Mouse (Mus musculus) layer of hippocampus, postnatal 25 days (tissue): ENCODE results near the gene Cnot11. TPM values are rescaled to one million over a fixed set of nuclear protein-coding genes. Genes with fewer than 3 reads are reported as not detected.
A peak's percentile ranks its signal among the peaks of the same experiment; 100 is the strongest.

ENCODE experiments used
- DNase-seq, 2 experiments: peaks; one replicate each; pipeline ENCODE4 v3.0.0; 2022; ENCODE audit warnings: mixed read lengths in 2 of 2, low spot score in 1 of 2; ENCODE audit errors: extremely low spot score in 1 of 2
- total RNA-seq, 2 experiments: library from RNA; stranded (reverse); gene quantifications; 2 replicates each; pipeline ENCODE4 v1.2.3; 2021

Cnot11 gene
- total RNA-seq, 2 experiments from 2014 or later = 22.0 to 22.9 TPM

DNA sequence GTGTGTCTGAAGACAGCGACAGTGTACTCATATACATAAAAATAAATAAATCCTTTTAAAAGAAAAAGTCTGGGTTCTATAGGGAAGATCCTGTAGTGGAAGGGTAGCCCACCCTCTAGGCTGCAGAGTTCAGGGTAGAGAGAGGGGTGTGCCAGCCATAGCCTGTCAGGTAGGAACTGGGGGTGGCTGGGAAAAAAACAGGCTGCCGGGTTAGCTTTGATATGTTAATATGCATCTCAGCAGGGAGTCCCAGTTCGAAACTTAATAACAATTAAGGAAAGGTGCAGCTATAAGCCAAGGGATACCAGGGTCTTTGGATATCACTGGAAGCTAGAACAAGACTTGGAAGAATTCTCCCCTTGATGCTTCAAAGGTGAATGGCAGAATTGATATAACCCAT is 875 bp upstream of the Cnot11 start:
- DNase-seq = no peak

DNA sequence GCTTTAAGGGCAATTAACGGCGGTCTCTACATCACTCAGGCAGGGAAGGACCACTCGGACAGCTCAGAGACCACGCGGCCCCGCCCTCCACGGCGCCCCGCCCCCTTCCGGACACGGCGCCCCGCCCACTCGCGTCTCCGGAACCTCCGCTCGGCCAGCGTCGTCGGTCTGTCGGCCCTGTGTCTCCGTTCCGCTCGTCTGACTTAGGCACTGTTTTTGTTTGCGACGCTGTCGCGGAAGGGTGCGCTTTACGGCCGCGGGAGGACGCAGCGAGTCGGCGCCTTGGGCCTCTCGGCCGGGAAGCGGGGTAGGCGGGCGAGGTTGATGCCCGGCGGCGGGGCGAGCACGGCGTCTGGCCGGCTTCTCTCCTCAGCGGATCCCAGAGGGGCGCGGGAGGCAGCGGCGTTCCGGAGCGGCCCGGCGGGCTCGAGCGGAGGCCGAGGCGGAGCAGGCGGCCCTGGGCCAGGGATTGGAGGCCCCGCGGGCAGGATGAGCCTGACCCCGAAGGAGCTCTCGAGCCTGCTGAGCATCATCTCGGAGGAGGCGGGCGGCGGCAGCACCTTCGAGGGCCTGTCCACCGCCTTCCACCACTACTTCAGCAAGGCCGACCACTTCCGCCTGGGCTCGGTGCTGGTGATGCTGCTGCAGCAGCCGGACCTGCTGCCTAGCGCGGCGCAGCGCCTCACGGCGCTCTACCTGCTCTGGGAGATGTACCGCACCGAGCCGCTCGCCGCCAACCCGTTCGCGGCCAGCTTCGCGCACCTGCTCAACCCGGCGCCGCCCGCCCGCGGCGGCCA is 921 bp downstream of the Cnot11 start:
- peak; percentile 98 to 99 for DNase-seq

DNA sequence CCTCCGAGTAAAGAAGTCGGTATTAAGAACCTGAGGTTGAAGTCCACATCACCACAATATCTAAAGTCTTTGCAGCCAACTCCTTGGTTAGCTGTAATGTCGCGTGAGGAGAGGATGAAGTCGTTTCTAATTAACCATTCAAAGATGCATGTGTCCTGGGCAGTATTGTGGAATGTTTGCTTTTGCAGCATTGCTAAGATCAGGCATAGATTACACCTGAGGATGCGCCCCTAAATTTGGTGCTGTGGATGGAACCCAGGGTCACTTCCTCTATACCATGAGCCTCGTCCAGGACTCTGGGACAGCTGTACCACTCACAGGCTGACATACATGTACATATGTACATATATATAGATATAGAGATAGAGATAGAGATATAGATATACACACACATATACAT is 1.9 kb downstream of the Cnot11 start:
- no peak for DNase-seq

DNA sequence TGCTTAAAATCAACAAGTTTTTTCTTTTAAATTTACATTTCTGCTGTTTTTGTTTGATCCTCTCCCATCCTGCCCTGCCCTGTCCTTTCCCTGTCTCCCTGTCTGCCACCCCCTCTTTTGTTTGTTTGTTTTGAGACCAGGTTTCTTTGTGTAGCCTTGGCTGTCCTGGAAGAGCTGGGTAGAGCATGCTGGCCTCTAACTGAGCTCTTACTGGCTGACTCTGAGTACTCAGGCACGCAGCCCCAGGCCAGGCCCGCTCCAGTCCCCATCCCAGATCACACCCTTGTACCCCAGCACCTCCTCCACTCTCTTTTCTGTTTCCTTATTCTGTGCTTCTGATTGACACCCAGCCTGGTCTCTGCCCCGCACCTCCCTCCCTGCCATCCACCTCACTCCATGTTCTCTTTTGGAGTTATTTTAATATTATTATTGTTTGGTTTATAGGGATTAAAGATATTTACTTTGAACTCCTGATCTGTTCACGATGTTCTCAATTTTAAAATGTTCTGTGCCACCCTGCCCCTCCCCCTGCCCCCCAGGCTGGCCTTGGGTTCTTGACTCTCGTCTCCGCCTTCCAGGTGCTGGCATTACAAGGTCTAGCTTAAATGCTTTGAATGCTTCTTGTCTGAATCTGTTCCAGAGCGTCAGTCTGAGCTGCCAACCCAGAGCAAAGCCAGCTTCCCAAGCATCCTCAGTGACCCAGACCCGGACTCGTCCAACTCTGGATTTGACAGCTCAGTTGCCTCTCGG is 3.0 kb downstream of the Cnot11 start:
- DNase-seq = no peak

DNA sequence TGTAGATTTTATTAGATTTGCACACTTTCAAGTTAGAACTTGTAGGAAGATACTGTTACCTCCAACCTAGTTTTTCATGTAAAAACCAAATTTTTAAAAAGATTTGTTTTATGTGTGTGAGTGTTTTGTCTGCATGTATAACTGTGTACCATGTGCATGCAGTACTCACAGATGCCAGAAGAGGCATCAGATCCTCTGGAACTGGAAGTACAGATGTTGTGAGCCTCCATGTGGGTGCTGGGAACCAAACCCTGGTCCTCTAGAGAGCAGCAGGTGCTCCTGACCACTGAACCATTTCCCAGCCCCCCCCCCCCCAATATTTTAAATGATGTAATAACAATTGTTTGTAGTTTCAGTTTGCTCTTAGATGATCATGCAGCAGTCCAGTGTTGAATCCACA is 5.8 kb downstream of the Cnot11 start:
- DNase-seq = no peak

DNA sequence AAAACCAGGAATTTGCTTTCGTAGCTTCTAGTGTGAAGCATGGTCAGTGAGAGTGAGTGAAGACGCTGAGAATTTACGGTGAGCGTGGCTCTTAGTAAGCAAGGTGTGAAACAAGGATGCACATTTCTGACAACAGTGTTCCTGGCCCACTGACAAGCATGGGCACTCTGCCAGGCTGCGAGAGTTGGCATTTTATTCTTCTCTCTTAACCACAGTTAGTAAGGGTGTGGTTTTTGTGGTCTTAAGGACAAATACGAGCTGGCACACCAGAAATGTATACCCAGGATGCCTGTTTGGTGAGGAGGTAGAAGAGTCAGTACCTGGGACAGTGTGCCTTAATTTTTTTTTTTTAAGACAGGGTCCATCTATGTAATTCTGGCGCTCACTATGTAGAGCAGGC is 10.8 kb downstream of the Cnot11 start:
- no peak for DNase-seq

DNA sequence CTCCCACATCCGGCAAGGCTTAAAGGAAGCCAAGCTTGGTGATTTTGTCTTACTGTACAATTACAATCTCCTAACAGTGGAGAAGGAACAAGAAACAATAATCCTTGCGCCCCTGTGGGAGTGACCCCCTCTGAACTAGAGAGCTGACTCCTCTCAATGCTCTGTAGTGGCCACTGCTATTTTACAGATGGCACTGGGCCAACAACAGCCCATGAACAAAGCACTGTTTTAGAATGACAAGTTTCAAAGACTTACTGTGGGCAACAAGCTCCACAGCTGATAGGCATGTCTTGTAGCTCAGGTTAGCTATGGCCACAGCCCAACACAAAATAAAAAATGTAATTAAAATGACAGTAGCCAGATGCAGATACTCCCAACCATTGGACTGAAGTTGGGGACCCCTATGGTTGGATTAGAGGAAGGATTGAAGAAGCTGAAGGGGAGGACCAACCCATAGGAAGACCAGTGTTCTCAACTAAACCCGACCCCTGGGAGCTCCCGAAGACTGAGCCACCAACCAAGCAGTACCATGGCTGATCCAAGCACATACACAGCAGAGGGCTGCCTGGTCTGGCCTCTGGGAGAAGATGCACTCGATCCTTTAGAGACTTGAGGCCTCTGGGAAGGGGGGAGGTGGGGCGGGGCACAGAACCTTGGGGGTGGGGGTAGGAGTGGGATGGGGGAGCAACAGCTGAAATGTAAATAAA is 11.5 kb downstream of the Cnot11 start:
- no peak for DNase-seq

DNA sequence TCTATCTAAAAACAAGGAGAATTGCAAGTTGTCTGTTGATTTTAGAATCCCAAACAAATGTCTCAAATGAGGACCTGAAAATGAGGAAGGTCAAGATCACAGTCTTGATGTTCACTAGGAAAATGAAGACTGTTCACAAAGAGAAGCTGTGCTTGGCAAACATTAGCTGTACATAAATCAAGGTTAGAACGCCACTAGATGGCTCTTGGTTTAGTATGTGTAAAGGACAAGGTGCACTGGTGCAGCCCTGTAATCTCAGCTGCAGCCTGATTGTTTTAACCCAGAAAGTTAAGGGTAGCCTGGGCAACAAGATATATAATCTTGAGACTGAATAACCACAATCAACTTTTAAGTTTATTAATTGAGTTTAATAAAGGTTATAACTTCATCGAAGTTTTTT is 12.4 kb downstream of the Cnot11 start:
- DNase-seq = no peak

DNA sequence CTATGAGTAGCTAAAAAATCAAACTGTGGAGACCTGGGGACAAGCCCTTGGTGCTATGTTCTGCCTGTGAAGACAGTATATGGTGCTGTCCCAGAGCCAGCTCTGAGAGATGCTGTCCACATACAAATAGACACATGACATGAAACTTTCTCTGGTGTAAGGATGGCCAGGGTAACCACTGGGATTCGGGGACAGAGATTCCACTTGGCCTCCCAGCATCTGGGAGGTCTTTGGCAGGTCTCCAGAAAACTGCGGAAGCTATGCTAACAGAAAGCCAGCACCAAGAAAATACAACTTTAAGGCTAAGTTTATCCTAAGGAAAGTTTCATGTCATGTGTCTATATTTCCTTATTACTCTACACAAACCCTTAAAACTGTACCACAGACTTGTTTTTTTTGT is 15.0 kb downstream of the Cnot11 start:
- DNase-seq = no peak

DNA sequence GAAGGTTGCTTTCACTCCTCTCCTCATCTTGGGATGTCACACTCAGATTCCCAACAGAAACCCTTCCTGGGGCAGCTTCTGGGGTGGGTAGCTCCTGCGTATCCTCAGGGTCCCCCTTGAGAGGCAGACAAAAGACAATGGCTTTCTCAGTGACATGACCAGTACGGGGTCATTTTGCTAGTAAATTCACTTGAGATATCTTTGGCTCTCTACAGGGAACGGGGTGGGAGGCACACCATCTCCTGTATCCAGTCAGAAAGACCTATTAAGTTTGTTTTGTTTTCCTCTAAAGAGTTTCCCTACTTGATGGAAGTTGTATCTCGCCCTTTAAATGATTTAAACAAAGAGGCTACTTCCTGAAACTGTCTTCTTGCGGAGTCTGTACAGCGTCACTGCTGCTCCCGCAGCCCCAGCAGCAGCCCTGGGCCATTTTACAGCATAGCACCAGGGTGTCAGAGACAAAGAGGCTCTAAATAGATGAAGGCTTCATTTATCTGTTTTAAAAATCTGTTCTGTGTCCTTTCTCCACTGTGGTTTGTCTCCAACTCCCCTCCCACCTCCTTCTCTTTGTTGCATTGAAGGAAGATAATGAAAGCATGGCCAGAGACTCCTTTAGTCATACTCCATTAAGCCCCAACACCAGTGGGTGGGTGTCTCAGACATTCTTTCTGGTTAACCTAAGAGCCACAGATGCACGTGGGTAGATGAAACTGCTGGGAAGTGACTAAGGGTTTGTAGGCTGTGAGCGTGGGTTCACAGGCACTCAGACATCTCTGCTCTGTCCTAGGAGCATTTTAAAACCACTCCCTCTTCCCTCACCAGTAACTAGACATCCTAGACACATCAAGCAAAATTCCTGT is 21.0 kb downstream of the Cnot11 start:
- no peak for DNase-seq

DNA sequence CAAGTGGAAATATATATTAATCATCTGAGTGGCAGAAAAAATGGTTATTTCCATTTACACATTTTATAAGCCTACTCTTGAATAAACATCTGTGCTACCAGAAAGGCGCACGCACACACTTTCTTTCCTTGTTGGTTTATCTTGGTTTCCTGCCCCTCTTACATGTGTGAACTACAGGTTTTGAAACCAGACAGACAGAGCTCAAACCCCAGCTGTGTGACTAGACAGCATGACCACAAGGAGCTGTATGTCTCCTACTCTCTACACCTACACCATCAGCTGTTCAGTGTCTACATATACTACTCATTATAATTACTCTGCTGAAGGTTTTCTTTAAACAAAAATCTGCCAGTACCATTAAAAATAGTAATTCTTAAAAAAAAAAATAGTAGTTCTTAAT is 24.2 kb downstream of the Cnot11 start:
- DNase-seq = no peak

DNA sequence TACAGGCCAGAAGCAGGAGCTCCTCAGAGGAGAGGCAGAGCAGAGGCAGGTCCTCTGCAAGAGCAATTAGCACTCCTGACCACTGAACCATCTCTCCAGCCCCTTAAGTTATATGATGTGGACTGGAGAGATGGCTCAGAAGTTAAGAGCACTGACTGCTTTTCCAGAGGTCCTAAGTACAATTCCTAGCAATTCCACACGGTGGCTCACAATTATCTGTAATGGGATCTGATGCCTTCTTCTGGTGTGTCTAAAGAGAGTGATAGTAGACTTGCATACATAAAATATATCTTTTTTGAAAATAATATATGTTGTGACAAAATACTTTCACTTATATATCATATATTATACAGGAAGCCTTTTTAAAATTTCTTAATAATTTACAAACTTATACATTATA is 27.1 kb downstream of the Cnot11 start:
- no peak for DNase-seq

DNA sequence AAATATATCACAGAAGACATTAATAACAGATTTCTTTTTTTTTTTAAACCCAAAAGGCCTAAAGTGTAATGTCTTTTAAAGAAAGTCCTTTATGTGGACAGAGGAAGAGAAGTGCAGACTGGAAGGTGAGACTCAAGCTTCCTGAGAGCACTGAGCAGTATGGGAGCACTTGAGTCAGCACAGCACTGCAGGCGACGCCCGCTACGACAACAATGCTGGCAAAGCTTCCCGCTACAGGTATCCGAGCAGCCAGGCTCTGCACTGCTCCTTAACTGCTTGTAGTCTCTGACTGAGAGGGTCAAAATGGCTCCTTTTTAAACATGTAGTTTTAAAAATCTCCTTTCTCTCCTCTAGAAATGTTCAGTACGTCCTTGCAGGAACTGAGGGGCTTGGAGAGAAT is 28.4 kb downstream of the Cnot11 start:
- no peak for DNase-seq

DNA sequence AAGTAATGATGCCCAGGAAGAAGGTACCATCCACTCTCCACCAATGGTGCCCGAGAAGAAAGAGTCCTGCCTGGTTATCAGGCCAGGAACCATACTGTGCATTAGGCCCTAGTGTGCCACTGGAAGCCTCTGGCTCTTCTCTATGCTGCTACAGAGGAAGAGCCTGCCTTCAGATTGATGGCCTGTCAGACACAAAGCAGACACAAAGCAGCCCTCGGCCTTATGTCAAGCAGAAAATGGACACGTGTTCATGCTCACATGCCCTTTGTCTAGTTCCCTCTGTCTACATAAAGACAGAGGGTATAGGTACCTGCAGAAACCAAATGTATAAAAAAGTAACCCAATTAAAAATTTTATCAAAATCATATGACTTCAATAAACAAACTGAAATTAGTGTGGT is 29.8 kb downstream of the Cnot11 start:
- no peak for DNase-seq

DNA sequence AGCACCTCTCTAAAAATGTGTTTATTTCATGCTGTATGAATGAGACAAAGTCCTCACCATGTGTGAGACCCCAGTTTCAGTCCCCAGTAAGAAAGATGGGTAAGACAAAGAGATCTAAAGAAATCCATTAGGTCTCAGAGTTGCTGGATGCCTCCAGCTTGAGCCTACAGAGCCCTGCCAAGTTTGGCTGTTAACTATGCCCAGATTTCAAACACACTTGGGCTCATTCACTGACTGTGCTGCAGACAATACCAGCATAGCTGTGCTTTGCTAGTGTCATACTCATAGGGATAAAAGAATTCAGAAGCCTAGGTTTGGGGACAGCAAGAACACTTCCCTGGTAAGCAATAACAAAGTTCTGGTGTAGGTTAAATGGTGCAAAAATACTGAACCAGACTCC is 33.3 kb downstream of the Cnot11 start:
- no peak for DNase-seq

DNA sequence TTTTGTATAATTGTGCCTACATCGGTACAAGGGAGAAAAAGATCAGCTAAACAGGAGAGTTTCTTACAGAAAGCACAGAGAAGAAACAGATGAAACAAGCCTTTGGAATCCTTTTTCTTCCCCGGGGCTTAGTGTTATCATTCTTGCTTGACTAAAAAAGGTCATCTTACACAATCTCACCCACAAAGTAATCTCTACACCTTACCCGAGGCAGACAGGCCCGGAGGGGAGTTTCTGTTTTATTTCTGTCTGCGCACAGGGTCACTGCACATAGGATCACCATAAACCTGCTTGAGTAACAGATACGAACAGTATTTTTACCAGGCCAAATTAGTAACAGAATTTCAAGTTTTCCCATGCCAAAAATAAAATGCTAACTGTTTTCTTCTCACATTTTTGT is 36.9 kb downstream of the Cnot11 start:
- no peak for DNase-seq

DNA sequence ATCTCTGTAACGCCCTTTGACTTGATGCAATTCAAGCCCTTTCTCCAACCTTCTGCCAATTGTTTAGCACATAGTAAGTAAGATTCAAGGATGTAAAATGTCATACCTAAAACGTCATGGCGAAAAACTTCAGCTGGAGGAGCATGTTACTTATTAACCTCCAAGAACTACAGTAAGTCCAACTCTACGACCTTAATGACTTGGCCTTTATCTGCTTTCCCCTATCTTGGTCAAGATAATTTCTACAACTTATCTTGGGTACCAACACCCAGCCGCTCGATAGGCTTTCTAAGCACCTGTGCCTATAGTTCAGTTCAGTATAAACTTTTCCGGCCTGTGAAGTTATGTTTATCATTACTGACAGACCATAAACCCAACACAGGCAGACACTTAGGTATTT is 39.1 kb downstream of the Cnot11 start:
- DNase-seq = no peak

DNA sequence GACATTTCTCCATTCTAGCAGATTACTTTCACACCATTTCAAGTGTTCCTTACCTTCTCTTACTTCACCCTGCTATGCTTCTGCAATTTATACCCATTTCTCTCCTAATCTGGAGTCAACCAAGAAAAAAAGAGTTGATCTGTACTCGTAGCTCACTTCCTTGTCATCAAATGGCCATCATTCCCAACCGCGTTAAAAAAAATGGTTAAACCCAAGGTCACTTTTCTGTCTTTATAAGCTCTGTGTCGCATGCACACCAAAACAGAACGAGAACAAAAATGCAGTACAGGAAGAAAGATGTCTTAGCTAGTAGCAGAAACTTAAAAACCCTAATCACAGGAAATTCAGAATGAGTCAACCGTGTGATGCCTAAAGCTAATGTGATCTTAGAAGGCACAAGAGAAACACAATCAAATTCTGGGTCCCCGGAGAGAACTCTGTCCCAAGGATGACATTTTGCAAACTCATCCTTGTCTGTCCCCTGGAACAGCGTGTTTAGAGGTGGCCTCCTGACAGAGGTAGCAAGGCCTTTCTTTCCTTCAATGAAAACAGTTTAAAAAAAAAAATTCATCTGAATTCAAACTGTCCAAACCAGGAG is 41.1 kb downstream of the Cnot11 start:
- no peak for DNase-seq

DNA sequence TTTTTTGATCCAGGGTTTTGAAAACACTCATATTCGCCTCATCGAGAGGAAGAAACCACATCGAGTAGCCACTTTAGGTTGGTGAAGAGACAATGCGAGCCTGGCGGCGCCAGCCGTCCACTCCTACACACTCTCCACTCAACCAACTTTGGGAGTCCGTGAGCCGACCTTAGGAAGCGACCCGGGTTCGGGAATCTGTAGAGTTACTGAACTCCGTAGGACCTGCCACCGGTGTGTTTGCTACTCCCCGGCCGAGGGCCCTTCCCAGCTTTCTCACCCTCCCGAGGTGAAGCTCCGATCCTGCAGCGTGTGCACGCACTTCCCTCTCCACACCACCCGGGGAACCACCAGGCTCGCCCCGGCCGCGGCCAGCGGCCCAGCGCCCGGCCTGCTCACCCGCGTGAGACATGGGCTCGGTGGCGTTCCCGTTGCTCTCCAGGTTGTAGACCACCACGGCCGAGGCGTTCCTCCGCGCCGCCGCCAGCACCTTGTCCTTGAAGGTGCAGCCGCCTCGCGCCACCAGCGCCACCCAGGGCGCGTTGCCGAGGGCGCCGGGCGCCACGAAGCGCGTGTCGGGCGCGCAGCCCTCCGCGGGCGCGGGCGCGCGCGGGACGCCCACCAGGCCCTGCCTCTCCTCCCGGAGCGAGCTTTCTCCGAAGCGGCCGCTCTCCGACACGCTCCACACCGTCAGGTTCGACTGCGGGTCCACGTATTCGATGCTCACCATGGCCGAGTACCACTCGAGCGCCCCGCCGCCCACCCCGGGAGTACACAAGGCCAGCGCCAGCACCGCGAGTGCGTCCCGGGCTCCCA is 41.8 kb downstream of the Cnot11 start:
- DNase-seq = peak in 1 of 2 experiments; percentile 53
